In genomic region chr10:123919054-123919453, GRCm38 (mm10) we compare ENCODE assay signal across 26 mouse cellular contexts.
"Had no signal": no experiment of that assay in that cellular context is flagged by ENCODE, and none has a peak within 500 bp of the region (broad histone marks: within the 10 kb centered on the region; RNA-seq: fewer than 3 reads in every experiment).

No protein-coding gene starts in this region.

- H3K9me3 ChIP-seq: intestine, embryonic 15.5 days; kidney, embryonic 15.5 days; limb, embryonic 10.5 days; limb, embryonic 13.5 days; liver, embryonic 12.5 days; liver, embryonic 15.5 days; lung, embryonic 15.5 days; midbrain, embryonic 10.5 days; midbrain, embryonic 13.5 days; neural tube, embryonic 13.5 days had no signal

- H3K4me3 ChIP-seq: intestine, embryonic 15.5 days; kidney, embryonic 15.5 days; limb, embryonic 10.5 days; limb, embryonic 13.5 days; liver, embryonic 12.5 days; liver, embryonic 15.5 days; lung, embryonic 15.5 days; megakaryocyte, embryonic 14.5 days; midbrain, embryonic 10.5 days; midbrain, embryonic 13.5 days; myocyte; neural tube, embryonic 13.5 days had no signal

- H3K9ac ChIP-seq: intestine, embryonic 15.5 days; kidney, embryonic 15.5 days; limb, embryonic 13.5 days; liver, embryonic 12.5 days; liver, embryonic 15.5 days; lung, embryonic 15.5 days; midbrain, embryonic 13.5 days; neural tube, embryonic 13.5 days had no signal

- ATAC-seq: intestine, embryonic 15.5 days; liver, embryonic 12.5 days; midbrain, embryonic 13.5 days; midbrain, embryonic 16.5 days had no signal

- H3K27ac ChIP-seq: intestine, embryonic 15.5 days; kidney, embryonic 15.5 days; limb, embryonic 10.5 days; limb, embryonic 13.5 days; liver, embryonic 12.5 days; liver, embryonic 15.5 days; lung, embryonic 15.5 days; midbrain, embryonic 10.5 days; midbrain, embryonic 13.5 days; neural tube, embryonic 13.5 days; stomach, postnatal 0 days had no signal

- H3K36me3 ChIP-seq: intestine, embryonic 15.5 days; kidney, embryonic 15.5 days; limb, embryonic 10.5 days; limb, embryonic 13.5 days; liver, embryonic 12.5 days; liver, embryonic 15.5 days; lung, embryonic 15.5 days; midbrain, embryonic 10.5 days; midbrain, embryonic 13.5 days; neural tube, embryonic 13.5 days had no signal

- DNase-seq: kidney, adult 11 months; kidney, adult 8-10 months; kidney, postnatal 10 days; kidney, postnatal 36 days; layer of hippocampus, postnatal 36 days; liver; lung, adult 18-20 months; lung, postnatal 10 days; lung, postnatal 36 days; retina, postnatal 1 day; right cerebral cortex, postnatal 4 days; thymus, postnatal 25 days had no signal

- H3K4me2 ChIP-seq: intestine, embryonic 15.5 days; kidney, embryonic 15.5 days; limb, embryonic 13.5 days; liver, embryonic 12.5 days; liver, embryonic 15.5 days; lung, embryonic 15.5 days; midbrain, embryonic 13.5 days; neural tube, embryonic 13.5 days had no signal

- H3K4me1 ChIP-seq: intestine, embryonic 15.5 days; kidney, embryonic 15.5 days; limb, embryonic 10.5 days; limb, embryonic 13.5 days; liver, embryonic 12.5 days; liver, embryonic 15.5 days; lung, embryonic 15.5 days; megakaryocyte, embryonic 14.5 days; midbrain, embryonic 10.5 days; midbrain, embryonic 13.5 days; neural tube, embryonic 13.5 days had no signal

- H3K27me3 ChIP-seq: intestine, embryonic 15.5 days; kidney, embryonic 15.5 days; limb, embryonic 13.5 days; liver, embryonic 12.5 days; liver, embryonic 15.5 days; lung, embryonic 15.5 days; megakaryocyte, embryonic 14.5 days; midbrain, embryonic 13.5 days; neural tube, embryonic 13.5 days had no signal
